Mouse (Mus musculus): ENCODE results near the gene Coasy.

Gene Coasy

GRCm38 (mm10) chr11:101131701-101132100, 49.3 kb downstream of the Coasy start:
- DNase-seq (ENCODE audit: low read depth, low spot score), result peak; percentile 89

GRCm38 (mm10) chr11:101133037-101133436, 50.7 kb downstream of the Coasy start:
- DNase-seq (ENCODE audit: low read depth, low spot score), result no peak

- DNase-seq (ENCODE audit: low read depth, low spot score), result no peak
Measured at GRCm38 (mm10) chr11:101134217-101134865, 52.0 kb downstream of the Coasy start.

All from R1 (cell line).